Mouse (Mus musculus) ES-Bruce4 (cell line): ENCODE results near the gene Minpp1. TPM values are rescaled to one million over a fixed set of nuclear protein-coding genes. Genes with fewer than 3 reads are reported as not detected.

Source experiments
- H3K27ac ChIP-seq: 2 replicates; pipeline ENCODE4 v1.5.1; 2012; ENCODE audit warnings: low read length, inconsistent platforms; ENCODE audit not compliant: insufficient read depth
- H3K27me3 ChIP-seq: 2 replicates; pipeline ENCODE4 v1.6.1; 2012; ENCODE audit warnings: mild to moderate bottlenecking, low read length, inconsistent platforms; ENCODE audit not compliant: control insufficient read depth, poor library complexity, insufficient read depth, severe bottlenecking
- H3K36me3 ChIP-seq: 2 replicates; pipeline ENCODE4 v1.6.1; 2012; ENCODE audit warnings: inconsistent platforms, mild to moderate bottlenecking, low read length, moderate library complexity; ENCODE audit not compliant: control insufficient read depth, poor library complexity, insufficient read depth, severe bottlenecking
- H3K4me1 ChIP-seq: one replicate; pipeline ENCODE4 v1.8.1; 2011; ENCODE audit warnings: low read length; ENCODE audit not compliant: control insufficient read depth, insufficient read depth
- H3K4me3 ChIP-seq: 2 replicates; pipeline ENCODE4 v1.5.1; 2011; ENCODE audit warnings: low read depth, mild to moderate bottlenecking, low read length
- H3K9ac ChIP-seq: 2 replicates; pipeline ENCODE4 v1.6.1; 2012; ENCODE audit warnings: low read depth, mild to moderate bottlenecking, inconsistent platforms; ENCODE audit not compliant: poor library complexity, severe bottlenecking
- H3K9me3 ChIP-seq: replicated peaks from 2 replicates; pipeline ENCODE4 v1.6.1; 2012; ENCODE audit warnings: mild to moderate bottlenecking, low read length, inconsistent platforms; ENCODE audit not compliant: control insufficient read depth, poor library complexity, insufficient read depth, severe bottlenecking
- CTCF ChIP-seq: IDR thresholded peaks from one replicate; pipeline ENCODE4 v1.8.1; 2011; ENCODE audit warnings: low read depth, low read length
- EP300 ChIP-seq: IDR thresholded peaks from 2 replicates; pipeline ENCODE4 v1.6.1; 2011; ENCODE audit warnings: low read depth, low read length; ENCODE audit not compliant: insufficient read depth
- POLR2A ChIP-seq: IDR thresholded peaks from one replicate; pipeline ENCODE4 v1.8.1; 2011; ENCODE audit warnings: low read length; ENCODE audit not compliant: insufficient read depth
- polyA plus RNA-seq: library from polyadenylated mRNA; stranded (reverse); fragments of >200 nt; gene quantifications from 2 replicates; pipeline ENCODE4 v1.2.4, GENCODE M21; 2011; ENCODE audit warnings: low read depth; ENCODE audit not compliant: missing spikeins, insufficient read depth, insufficient read length

Minpp1 gene
- polyA plus RNA-seq, 1 experiment: 40.0 TPM

- TF ChIP-seq CTCF: no peak
- TF ChIP-seq POLR2A: no peak
- TF ChIP-seq EP300: no peak
- Histone ChIP-seq H3K27ac (no peak overlapping the region), H3K9me3 (no peaks in the 10 kb centered on the region), H3K9ac (no peak overlapping the region), H3K27me3 (no peaks in the 10 kb centered on the region), H3K36me3 (no peaks in the 10 kb centered on the region; the same call in 1 of the 2 replicates), H3K4me1 (no peaks in the 10 kb centered on the region), H3K4me3 (no peak overlapping the region)
Observed at GRCm38 (mm10) chr19:32463037-32463436, 22.5 kb upstream of the Minpp1 start.

GRCm38 (mm10) chr19:32465228-32465627 lies 20.3 kb upstream of the Minpp1 start:
- Histone ChIP-seq H3K9me3 (no peaks in the 10 kb centered on the region), H3K36me3 (no peaks in the 10 kb centered on the region), H3K9ac (no peak overlapping the region), H3K27ac (no peak overlapping the region), H3K27me3 (no peaks in the 10 kb centered on the region), H3K4me1 (no peaks in the 10 kb centered on the region), H3K4me3 (no peak overlapping the region)
- TF ChIP-seq EP300: no peak
- TF ChIP-seq POLR2A: no peak
- TF ChIP-seq CTCF: no peak

GRCm38 (mm10) chr19:32466478-32466877 lies 19.1 kb upstream of the Minpp1 start, which contains the start of gene Rpl9-ps6:
Gene Rpl9-ps6, minus strand, starts transcription at chr19:32466578.
- Histone ChIP-seq H3K4me3 (no peak within 1 kb of the TSS), H3K27me3 (no peaks in the 10 kb centered on the region), H3K27ac (no peak within 1 kb of the TSS), H3K9ac (no peak within 1 kb of the TSS), H3K9me3 (no peaks in the 10 kb centered on the region), H3K4me1 (no peaks in the 10 kb centered on the region), H3K36me3 (no peaks in the 10 kb centered on the region)
- no peak for TF ChIP-seq EP300
- TF ChIP-seq CTCF: no peak
- TF ChIP-seq POLR2A: no peak

GRCm38 (mm10) chr19:32467325-32467724 lies 18.2 kb upstream of the Minpp1 start:
- no peaks in the 10 kb centered on the region for H3K9me3 ChIP-seq
- TF ChIP-seq EP300: no peak
- TF ChIP-seq POLR2A: no peak
- no peak for TF ChIP-seq CTCF
- H3K4me1 ChIP-seq: no peaks in the 10 kb centered on the region
- no peak overlapping the region for H3K9ac ChIP-seq
- H3K27me3 ChIP-seq: no peaks in the 10 kb centered on the region
- no peak overlapping the region for H3K27ac ChIP-seq
- no peaks in the 10 kb centered on the region for H3K36me3 ChIP-seq
- H3K4me3 ChIP-seq: no peak overlapping the region

- Histone ChIP-seq H3K9ac (no peak overlapping the region), H3K4me3 (no peak overlapping the region), H3K36me3 (no peaks in the 10 kb centered on the region), H3K9me3 (no peaks in the 10 kb centered on the region), H3K27ac (no peak overlapping the region), H3K4me1 (no peaks in the 10 kb centered on the region), H3K27me3 (no peaks in the 10 kb centered on the region)
- TF ChIP-seq CTCF: no peak
- no peak for TF ChIP-seq EP300
- no peak for TF ChIP-seq POLR2A
Observed at GRCm38 (mm10) chr19:32470059-32470497, 15.5 kb upstream of the Minpp1 start.

- no peaks in the 10 kb centered on the region for H3K36me3 ChIP-seq
- no peak overlapping the region for H3K27ac ChIP-seq
- no peaks in the 10 kb centered on the region for H3K27me3 ChIP-seq
- no peak overlapping the region for H3K4me3 ChIP-seq
- H3K9me3 ChIP-seq: no peaks in the 10 kb centered on the region
- H3K9ac ChIP-seq: no peak overlapping the region
- H3K4me1 ChIP-seq: no peaks in the 10 kb centered on the region
- no peak for TF ChIP-seq POLR2A
- no peak for TF ChIP-seq EP300
- TF ChIP-seq CTCF: no peak
Observed at GRCm38 (mm10) chr19:32470570-32471263, 14.9 kb upstream of the Minpp1 start.
